Mouse (Mus musculus) A20 (cell line): Measurements from ENCODE around the gene Tex45.

Experiments used
- DNase-seq: peaks from one replicate; pipeline ENCODE4 v3.0.0-alpha.2; 2011; ENCODE audit warnings: low read depth, low spot score

Gene Tex45

GRCm38 (mm10) chr8:3536053-3536841 is 65.6 kb downstream of the Tex45 start:
- DNase-seq = peak; percentile 96
